Mouse (Mus musculus) G1E (cell line): ENCODE measurements around the gene Daam2.

Source experiments
- CTCF ChIP-seq: IDR thresholded peaks from 2 replicates; pipeline ENCODE4 v1.5.1; 2012; ENCODE audit warnings: low read depth, low read length, inconsistent platforms, mixed read lengths
- GATA1 ChIP-seq: IDR thresholded peaks from 2 replicates; pipeline ENCODE4 v1.6.1; 2012; ENCODE audit warnings: borderline replicate concordance, low read length, inconsistent platforms, mixed read lengths
- GATA2 ChIP-seq: IDR thresholded peaks from 2 replicates; pipeline ENCODE4 v1.6.1; 2012; ENCODE audit warnings: low read depth, low read length, inconsistent platforms, borderline replicate concordance
- POLR2AphosphoS5 ChIP-seq: IDR thresholded peaks from 2 replicates; pipeline ENCODE4 v1.6.1; 2012; ENCODE audit warnings: low read depth, low read length, inconsistent platforms; ENCODE audit not compliant: insufficient replicate concordance

- no peak for TF ChIP-seq CTCF
- no peak for TF ChIP-seq POLR2AphosphoS5
- no peak for TF ChIP-seq GATA1
- no peak for TF ChIP-seq GATA2
Measured at GRCm38 (mm10) chr17:49423067-49423325, 141.1 kb downstream of the Daam2 start.
